Mouse (Mus musculus) liver, embryonic 14.5 days (tissue): Measurements from ENCODE around the gene Slc34a2.

Experiments
- CTCF ChIP-seq: IDR thresholded peaks from 2 replicates; pipeline ENCODE4 v1.5.1; 2016; ENCODE audit warnings: antibody characterized with exemption, low read depth, control low read depth
- EP300 ChIP-seq: IDR thresholded peaks from 2 replicates; pipeline ENCODE4 v1.6.1; 2016; ENCODE audit warnings: antibody characterized with exemption, low read depth

- TF ChIP-seq EP300 (no peak), CTCF (no peak)
These were observed 26.6 kb upstream of the Slc34a2 start for GRCm38 (mm10) chr5:53011327-53011726.
